Mouse (Mus musculus): ENCODE data around the gene Asb8.

Asb8 gene

DNA sequence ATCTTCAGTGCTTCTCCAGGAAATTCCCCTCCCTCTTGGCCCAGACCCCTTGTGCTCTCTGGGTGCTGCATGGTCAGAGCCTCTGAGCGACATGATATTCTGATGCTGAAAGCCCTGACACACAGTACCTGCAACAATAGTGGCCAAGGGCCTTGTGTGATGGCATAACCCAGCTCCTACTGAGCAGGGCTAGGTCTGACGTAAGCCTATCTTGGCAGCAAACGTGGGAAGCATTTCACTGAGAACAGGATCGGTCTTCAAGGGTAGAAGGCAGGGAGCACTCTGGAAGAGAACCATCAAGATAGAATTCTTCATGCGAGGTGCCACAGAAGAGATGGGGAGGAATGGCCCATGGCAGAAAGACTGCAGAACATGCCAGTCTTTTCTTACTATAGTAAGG, at the start of gene Asb8:
Gene Asb8 (minus strand): TSS at position 101 of the 400 bp plus-strand sequence.
- DNase-seq (ENCODE audit: low spot score in 2 of 2), result no peak

DNA sequence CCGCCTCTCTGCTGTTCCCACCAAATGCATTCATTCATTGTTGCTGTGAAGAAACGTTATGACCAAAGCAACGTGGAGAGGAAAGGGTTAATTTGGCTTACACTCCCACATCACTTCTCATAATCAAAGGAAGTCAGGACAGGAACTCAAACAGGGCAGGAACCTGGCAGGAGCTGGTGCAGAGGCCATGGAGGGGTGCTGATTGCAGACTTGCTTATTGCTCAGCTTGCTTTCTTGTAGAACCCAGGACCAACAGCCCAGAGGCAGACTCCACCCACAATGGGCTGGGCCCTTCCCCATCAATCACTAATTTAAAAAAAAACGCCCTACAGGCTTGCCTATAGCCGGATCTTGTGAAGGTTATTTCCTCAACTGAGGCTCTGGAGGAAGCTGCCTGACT, 48.7 kb upstream of the Asb8 start:
- no peak for DNase-seq (ENCODE audit: low spot score in 2 of 2)

DNA sequence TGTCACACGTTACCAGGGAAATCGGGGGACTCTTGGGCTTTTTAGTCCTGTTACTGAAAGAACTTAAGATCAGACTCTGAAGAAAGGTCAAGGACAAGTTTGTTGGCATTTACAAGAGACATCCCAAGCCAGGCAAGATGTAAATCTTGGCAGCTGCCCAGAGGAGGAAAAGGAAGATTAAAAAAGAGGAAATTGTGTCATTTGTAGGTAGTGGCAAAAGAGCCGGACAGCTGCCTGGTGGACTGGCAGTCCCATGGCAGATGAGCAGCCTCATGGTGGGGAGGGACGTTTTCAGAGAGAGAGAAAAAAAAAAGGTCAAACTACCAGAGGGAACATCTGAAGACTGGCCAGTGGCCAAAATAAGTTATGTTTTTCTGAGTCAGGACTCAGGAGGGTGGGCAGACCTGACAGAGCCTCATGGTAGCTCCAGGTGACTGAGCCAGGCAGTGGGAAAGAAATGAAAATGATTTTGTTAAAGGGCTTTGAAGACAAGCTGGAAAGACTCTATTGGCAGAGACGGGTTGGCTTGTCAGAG, 48.0 kb upstream of the Asb8 start:
- DNase-seq (ENCODE audit: low spot score in 2 of 2), result no peak

DNA sequence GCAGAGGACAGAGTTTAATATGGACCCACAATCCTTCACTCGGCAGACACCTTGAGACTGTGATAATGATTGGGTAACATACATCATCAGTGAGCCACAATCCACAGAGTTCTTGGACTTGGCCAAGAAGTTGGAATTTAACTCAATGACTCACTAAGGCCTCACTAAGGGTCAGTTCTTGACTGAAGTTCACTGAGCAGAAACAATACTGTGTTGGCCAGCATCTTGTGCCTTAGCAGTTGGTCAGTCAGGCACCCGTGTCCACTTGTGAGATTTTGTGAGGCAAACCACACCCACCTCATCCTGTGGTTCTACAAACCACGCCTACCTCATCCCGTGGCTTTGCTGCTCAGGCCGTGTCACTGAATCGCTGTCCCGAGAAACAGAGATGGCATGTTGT, 44.3 kb upstream of the Asb8 start:
- DNase-seq (ENCODE audit: low spot score in 2 of 2), result no peak

DNA sequence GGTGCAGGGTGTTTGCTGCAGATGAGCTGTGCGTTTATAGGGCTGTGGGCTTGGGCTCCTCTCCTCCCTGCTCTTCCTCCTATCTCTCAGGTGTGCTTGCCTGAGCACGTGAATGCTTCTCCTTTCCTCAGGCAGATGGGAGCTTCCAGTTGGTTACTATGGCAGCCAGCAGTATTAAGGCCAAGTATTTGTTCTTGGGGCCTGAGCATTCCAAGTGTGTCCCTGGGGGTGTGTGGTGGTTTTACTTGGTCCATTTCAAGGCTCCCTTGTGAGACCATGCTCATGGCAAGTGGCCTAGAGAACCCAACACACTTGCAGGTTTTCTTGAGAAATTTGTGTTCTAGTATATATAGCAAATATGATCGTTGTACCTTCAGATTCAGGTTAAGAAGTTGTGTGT, 30.0 kb upstream of the Asb8 start, which contains the start of gene Olfr288:
Gene Olfr288 (minus strand): TSS at position 101 of the 400 bp plus-strand sequence.
- DNase-seq (ENCODE audit: low spot score in 2 of 2), result no peak

DNA sequence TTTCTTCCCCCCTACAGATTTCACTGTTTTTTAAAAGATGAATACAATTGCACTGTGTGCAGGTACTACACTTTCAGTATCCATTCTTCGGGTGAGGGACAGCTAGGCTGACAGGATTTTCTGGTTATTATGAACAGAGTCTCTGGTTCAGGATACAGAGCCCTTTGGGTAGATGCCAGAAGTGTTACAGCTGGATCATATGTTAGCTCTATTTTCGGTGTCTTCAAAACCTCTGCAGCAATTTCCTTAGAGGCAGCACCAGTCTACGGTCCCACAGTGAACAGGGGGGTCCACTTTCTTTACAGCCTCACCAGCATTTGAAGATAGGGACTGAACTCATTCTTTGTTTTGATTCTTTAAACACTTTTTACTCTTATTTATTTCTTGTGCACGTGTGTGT, 19.0 kb upstream of the Asb8 start:
- no peak for DNase-seq (ENCODE audit: low spot score in 2 of 2)

DNA sequence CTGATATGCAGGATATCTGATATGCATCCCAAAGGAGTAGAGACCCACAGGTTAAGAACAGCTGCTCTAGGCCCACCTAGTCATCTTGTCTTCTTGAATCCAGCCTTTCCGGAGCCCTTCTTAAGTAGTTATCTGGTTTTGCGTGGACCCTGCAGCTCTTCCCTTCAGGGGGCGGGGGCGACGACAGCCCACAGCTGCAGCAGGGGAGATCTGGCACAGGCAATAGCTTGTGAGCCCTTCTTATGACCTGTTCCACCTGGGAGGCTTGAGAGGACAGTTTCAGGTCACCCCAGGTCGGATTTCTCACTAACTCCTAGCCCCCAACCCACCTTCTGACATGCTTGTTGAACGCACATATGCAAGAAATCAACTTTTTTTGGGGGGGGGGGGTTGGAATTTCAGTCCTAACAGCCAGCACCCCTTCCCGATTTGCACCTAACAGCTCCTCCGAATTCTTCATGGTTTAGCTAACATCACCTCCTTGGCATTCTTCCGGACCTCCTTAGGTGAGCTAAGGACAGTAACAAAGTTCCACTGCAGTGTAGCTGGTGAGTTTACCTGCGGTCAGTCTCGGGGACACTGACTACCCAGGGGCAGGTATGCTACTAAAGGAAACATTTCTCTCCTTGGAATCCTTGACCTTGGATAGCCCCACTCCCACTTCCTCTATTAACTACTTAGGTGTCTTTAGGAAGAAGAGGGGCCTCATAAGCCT, 16.6 kb upstream of the Asb8 start:
- no peak for DNase-seq (ENCODE audit: low spot score in 2 of 2)

DNA sequence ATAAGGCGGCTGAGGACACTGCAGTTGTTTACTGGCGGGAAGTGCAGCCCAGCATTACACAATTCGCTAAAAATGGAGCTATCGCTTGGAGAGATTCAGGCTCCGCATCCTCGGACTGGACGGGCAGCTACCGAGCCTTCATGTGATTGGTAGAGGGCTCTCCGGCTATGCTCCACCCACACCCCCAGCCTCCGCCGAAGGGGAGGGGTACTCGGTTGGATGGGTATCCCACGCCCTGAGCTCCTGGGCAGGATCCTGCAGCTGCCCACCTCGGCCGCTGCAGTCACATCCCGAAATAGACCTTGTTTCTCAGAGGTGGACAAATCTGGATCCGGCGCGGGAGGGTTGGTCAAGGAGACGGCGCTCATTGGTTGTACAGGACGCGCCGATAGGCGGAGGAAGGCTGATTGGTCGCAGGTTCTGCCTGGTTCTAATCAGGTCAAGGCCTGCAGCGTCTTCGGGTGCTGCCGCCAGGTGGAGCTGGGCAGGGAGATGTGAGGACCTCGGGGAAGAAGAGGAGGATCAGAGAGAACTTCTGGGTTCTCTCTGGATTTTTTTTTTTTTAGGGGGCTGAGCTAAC, 15.8 kb upstream of the Asb8 start:
- peak; percentile 96 to 97 for DNase-seq (ENCODE audit: low spot score in 2 of 2)

DNA sequence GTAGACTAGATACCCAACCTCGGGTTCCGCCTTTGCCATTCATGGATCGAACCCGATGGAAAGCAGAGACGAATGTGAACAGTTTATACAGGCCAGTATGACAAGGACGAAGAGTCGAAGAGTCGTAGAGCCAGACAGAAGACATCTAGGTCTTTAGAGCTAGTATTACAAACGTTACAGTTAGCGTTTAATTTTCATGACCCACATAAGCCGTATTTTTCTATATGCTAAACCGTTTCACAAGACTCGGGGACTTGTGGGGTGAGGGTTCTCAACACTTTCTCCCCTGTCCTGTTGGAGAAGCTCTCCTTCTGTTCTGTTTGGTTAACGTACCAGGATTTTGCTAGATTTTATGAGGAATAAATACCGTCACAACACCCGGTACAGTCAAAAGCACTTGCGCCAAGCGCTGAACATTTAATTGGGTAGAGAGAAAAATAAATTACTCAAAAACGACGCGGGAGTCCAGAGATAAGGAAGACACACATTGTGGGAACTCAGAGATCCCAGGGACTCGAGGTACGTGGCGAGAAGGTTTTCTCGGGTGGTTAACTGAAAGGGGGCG, 15.2 kb upstream of the Asb8 start:
- DNase-seq (ENCODE audit: low spot score in 2 of 2), result no peak

DNA sequence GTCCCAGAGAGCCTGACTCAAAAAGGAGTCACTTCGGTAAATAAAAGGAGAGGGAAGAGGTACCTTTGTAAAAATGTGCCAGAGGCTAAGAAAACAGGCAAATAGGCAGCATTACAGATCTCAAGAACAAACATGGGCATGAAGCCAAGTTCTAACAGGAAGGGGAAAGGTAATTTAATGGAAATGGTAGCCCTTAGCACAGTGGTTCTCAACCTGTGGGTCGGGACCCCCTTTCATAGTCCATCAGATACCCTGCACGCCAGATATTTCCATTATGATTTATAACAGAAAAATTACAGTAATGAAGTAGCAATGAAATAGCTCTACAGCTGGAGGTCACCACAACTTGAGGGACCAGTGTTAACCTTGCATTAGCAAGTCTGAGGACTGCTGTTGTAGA, 11.9 kb upstream of the Asb8 start:
- no peak for DNase-seq (ENCODE audit: low spot score in 2 of 2)

DNA sequence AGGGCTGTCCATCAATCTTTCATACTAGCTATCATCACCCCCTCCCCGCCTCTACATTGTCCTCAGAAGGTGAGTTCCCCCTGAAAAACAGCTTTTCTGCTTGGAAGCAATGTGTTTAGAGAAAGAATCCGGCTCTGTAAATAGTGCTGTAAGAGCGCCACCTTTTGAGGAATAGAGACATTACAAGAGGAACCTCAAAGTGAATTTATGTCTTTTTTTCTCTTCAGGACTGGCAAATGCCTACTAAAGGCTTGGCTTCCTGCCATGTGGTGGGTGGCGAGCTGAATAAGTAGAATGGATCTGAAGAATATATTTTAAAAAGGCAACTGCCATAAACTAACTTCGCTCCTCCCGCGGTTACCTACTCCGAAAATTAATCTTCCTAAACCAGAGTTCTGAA, 8.4 kb upstream of the Asb8 start:
- DNase-seq (ENCODE audit: low spot score in 2 of 2), result peak in 1 of 2 experiments; percentile 29

DNA sequence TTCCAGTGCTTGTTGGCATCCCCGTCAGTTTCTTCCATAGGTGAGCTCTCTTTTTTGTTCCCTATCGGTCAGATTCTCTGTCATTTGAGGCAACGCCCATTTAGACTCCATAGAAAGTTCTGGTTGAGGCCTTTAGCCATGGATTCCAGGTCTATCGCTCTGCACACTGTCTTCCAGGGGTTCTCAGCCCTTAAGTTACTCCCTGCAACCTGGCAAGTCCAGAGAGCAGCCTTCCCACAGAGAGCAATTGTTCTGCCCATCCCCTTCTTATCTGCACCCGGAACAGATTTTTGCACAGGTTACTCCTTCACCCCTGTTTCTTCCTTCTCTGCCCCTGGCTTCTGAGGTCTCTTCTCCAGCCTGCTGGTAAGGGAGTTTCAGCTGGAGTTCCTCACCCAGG, 6.7 kb upstream of the Asb8 start:
- no peak for DNase-seq (ENCODE audit: low spot score in 2 of 2)

DNA sequence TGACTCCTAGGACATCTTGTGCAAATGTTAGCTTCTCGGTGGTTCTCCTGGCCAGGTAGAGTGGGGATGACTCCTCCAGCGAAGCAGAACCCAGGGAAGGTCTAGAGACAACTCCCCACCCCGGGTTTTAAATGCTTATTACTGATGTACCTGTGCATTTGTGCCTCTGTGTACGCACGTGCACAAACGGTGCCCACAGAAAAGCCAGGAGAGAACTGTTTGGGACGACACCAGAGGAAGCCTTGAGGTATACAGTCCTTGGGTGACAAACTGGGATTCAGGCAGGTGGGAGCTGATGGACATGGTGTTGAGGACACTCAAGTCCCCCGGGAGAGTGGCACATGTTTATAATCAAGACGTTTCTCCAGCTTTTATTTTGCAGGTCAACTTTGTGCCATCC, 5.5 kb upstream of the Asb8 start:
- no peak for DNase-seq (ENCODE audit: low spot score in 2 of 2)

DNA sequence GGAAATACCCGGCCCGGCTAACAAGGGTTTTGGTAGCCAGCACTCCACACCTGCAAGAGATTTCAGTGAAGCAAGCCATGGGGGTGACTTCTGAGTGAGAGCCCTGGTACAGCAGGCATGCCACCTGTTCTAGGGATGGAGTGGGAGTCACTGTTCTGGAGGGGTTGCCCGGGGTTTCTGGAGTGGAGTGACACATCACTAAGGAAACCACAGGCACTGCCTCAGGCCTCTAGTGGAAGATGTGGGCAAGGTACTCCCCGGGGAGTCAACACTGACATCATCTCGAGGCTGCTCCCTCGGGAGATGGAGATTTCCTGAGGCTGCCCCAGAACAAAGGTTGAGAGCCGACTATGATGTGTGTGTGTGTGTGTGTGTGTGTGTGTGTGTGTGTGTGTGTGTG, 4.9 kb upstream of the Asb8 start:
- DNase-seq (ENCODE audit: low spot score in 2 of 2), result peak in 1 of 2 experiments; percentile 12

DNA sequence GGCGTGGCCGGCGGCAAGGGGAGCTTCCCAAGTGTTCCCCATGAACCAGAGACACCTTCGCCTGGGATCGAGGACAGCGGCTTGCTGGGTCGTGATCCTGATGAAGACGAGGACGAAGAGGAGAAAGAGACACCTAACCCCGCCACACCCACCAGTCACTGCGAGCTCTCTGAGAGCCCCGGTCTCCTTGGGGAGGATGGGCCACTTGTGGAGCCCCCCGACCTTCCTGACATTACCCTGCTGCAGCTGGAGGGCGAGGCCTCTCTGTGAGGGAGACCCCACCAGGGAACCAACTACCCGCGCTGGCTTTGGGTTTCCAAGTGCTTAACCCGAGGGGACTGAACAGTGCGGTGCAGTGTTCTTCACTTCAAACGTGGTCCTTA, 3.2 kb upstream of the Asb8 start:
- no peak for DNase-seq (ENCODE audit: low spot score in 2 of 2)

DNA sequence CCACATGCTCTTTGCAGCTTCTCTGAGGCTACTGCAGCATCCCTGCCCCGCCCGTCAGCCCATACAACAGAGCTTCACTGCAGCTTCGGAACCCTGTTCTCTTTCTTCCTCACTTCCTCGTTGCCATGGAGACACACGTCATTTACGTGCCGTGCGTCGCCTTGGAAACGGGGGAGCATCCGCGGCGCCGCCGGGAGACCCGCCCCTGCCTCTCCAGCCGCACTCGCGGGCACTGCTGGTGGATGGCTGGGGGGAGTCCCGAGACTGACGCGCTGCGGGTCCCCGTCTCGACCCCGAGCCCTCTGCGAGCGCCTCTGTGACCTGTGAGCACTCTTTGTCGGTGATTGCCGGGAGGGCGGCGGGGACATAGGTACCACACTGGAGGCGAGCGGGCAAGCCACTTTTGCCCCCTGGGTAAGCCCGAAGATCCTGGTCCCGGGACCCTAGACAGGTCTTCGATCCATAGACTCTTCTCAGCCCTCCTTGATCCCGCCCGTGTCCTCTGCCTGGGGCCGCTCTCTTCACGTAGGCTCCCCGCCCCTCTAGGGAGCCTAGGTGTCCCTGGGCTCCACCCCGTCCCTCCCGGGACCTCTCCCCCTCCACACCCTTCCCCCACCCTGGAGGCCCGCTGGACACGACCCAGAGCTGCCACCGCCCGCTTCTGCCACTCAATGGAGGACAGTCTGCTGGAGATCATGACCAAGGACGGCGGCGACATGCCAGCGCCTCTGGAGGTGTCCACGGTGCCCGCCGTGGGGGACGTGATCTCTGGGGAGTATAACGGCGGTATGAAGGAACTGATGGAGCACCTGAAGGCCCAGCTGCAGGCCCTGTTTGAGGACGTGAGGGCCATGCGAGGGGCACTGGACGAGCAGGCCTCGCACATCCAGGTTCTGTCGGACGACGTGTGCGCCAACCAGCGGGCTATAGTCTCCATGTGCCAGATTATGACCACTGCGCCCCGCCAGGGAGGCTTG, 2.5 kb upstream of the Asb8 start:
- DNase-seq (ENCODE audit: low spot score in 2 of 2), result peak; percentile 69 to 70

DNA sequence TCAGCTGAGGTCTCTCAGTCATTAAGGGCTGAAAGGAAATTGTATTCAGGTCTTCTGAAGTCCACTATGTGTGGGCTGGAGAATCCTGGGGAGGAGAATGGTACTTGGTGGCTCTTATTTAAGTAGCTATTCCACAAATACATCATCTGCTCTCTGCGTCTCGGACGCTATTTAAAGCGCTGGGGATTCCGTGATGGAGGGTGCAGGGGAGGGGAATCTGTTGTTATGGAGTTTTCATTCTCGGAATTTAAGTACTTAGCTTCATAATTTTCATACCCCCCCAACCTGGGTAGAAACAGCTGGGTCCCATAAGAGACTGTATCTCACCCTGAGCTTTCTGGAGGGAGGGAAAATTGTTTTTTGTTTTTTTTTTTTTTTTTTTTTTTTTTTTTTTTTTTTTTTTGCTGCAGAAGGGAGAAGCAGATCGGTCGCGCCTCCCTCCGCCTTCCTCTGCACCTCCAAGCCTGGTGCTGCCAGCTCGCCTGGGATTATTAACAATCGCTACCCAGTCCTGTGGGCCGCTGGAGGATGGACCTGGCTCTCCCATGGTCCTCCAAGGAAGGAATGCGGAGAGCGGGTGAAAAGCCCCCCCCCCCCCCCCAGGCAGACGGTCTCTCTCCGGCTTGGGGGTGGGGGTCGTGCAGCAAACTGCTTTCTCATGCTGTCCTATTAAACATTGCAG, 1.7 kb upstream of the Asb8 start, which contains the start of gene Ccdc184:
Gene Ccdc184 (plus strand): TSS at position 196 of the 682 bp plus-strand sequence.
- no peak for DNase-seq (ENCODE audit: low spot score in 2 of 2)

DNA sequence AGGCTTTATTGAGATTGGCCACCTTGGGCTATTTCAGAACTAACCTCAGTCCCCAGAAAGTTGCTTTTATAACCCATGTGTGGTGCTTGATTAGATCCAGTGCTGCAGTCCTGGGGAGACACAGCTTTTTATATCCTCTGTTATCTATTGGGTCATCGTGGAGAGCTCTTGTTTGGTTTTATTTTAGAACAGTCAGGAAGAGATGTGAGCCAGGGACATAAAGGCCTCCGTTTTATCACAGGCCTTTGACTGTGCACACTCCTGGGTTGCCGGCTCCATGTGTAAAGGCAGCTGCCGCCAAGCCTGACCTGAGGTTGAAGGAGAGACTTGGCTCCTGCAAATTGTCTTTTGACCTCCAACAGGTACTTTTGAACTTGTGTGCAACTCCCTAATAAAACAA, 2.9 kb downstream of the Asb8 start:
- DNase-seq (ENCODE audit: low spot score in 2 of 2), result peak; percentile 20 to 23

DNA sequence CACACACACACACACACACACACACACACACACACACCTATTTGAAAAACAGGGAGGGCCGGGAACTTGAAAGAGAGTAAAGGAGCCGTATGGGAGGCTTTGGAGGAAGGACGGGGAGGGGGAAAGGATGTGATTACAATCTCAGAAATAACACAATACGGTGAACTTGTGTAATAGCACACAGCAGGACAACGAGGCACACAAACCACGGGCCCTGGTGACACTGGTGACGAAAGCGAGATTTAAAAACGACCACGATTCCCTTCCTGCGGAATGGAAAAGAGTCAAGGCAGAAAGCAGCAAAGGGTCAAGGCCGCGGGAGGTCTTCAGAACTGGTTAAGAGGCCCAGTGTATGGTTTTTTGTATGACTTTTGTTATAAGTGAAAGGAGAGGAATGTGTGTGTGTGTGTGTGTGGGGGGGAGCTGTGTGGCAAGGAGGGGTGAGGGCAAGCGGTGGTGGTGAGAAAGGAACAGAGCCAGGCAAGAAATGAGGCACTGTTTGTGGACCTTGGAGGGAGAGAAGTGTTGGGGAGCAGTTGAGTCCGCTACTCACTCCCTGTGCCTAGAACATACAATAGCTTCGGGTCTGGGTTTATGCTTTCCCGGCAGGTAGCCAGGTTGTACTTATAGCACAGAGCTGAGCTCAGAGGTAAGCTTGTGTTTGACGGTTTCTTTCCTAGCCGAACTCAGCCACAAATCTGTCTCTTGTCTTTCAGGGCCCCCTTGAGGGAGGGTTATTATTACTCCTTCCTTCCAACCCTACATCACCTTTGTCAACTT, 4.2 kb downstream of the Asb8 start:
- no peak for DNase-seq (ENCODE audit: low spot score in 2 of 2)

DNA sequence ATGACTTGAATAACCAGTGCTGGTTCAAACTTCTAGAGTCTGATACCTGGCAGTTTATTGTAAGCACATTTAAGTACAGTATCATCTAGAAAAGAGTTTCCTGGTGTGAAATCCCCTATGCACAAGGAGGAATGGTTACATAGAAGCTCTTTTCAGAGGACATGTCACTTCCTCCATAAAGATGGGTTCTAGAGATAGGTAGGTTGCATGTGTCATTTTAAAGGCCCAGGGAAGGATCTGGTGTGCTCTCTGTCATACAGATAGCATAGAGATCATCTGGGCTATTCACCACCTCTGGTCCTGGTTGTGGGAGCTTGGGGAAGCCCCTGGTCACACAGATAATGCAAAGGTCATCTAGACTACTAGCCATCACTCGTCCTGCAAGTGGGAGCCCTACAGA, 8.2 kb downstream of the Asb8 start:
- no peak for DNase-seq (ENCODE audit: low spot score in 2 of 2)

Measured in heart, adult 9 months (tissue).